Mouse (Mus musculus) CH12.LX (cell line): ENCODE measurements around the gene Sptlc3. TPM values are rescaled to one million over a fixed set of nuclear protein-coding genes. Genes with fewer than 3 reads are reported as not detected.

Source experiments
- DNase-seq: peaks from one replicate; pipeline ENCODE4 v3.0.0-alpha.2; 2013; ENCODE audit errors: extremely low read depth
- H3K27ac ChIP-seq: 2 replicates; pipeline ENCODE4 v1.5.1; 2012; ENCODE audit warnings: low read depth, mild to moderate bottlenecking, control low read depth, moderate library complexity; ENCODE audit not compliant: insufficient read depth
- H3K27me3 ChIP-seq: replicated peaks from 2 replicates; pipeline ENCODE3; 2012; ENCODE audit warnings: inconsistent platforms
- H3K36me3 ChIP-seq, 2 experiments: replicated peaks in 1 of 2; 2 replicates each; pipeline versions ENCODE3 to v1.6.1; 2012; ENCODE audit warnings: inconsistent platforms in 1 of 2, low read length in 1 of 2, mild to moderate bottlenecking in 1 of 2, mixed read lengths in 1 of 2, moderate library complexity in 1 of 2; ENCODE audit not compliant: control insufficient read depth in 1 of 2, insufficient read depth in 1 of 2
- H3K4me1 ChIP-seq, 2 experiments: 2 replicates each; pipeline ENCODE4 v1.6.1; 2012; ENCODE audit warnings: inconsistent platforms in 1 of 2, moderate library complexity in 1 of 2; ENCODE audit not compliant: insufficient read depth in 2 of 2, control insufficient read depth in 1 of 2
- H3K4me2 ChIP-seq: 2 replicates; pipeline ENCODE4 v1.6.1; 2012; ENCODE audit warnings: low read depth, mild to moderate bottlenecking, control low read depth; ENCODE audit not compliant: poor library complexity, insufficient read depth, severe bottlenecking
- H3K4me3 ChIP-seq, 3 experiments: fragments of 150-350 bp in 1 of 3; sonication (generic) in 1 of 3; replicated peaks in 1 of 3; 2 replicates each; pipeline versions ENCODE3 to v1.5.1; 2011 to 2012; ENCODE audit warnings: low read depth in 2 of 3, low read length in 2 of 3, mild to moderate bottlenecking in 2 of 3, moderate library complexity in 2 of 3, control low read depth in 1 of 3, improper control_type of control experiment in 1 of 3, inconsistent platforms in 1 of 3, mixed read lengths in 1 of 3; ENCODE audit not compliant: poor library complexity in 1 of 3
- H3K79me2 ChIP-seq: replicated peaks from 2 replicates; pipeline ENCODE4 v1.6.1; 2012; ENCODE audit warnings: mild to moderate bottlenecking, moderate library complexity; ENCODE audit not compliant: control insufficient read depth, poor library complexity, insufficient read depth, severe bottlenecking; ENCODE audit errors: extremely low read depth
- H3K9ac ChIP-seq: 2 replicates; pipeline ENCODE4 v1.6.1; 2012; ENCODE audit warnings: low read depth, mild to moderate bottlenecking, control low read depth, moderate library complexity; ENCODE audit not compliant: insufficient read depth
- H3K9me3 ChIP-seq: replicated peaks from 2 replicates; pipeline ENCODE3; 2012; ENCODE audit warnings: low read length, inconsistent platforms, mixed read lengths
- BHLHE40 ChIP-seq: IDR thresholded peaks from 2 replicates; pipeline ENCODE4 v1.6.1; 2011; ENCODE audit warnings: mild to moderate bottlenecking, low read depth, low read length, improper control_type of control experiment
- CHD2 ChIP-seq: IDR thresholded peaks from 2 replicates; pipeline ENCODE4 v1.6.1; 2011; ENCODE audit warnings: low read length, improper control_type of control experiment
- EP300 ChIP-seq: IDR thresholded peaks from 2 replicates; pipeline ENCODE4 v1.6.1; 2011; ENCODE audit warnings: low read length, improper control_type of control experiment
- ETS1 ChIP-seq: conservative IDR thresholded peaks from 2 replicates; pipeline ENCODE4 v1.6.1; 2012; ENCODE audit warnings: low read depth, mild to moderate bottlenecking, inconsistent platforms, low read length, improper control_type of control experiment, moderate library complexity
- GABPA ChIP-seq: IDR thresholded peaks from 2 replicates; pipeline ENCODE4 v1.6.1; 2012; ENCODE audit warnings: low read depth, low read length, improper control_type of control experiment, inconsistent platforms; ENCODE audit not compliant: insufficient replicate concordance
- JUN ChIP-seq: IDR thresholded peaks from 2 replicates; pipeline ENCODE4 v1.6.1; 2011; ENCODE audit warnings: low read depth, mild to moderate bottlenecking, low read length, improper control_type of control experiment, moderate library complexity; ENCODE audit not compliant: insufficient read depth
- JUND ChIP-seq: conservative IDR thresholded peaks from 2 replicates; pipeline ENCODE4 v1.6.1; 2011; ENCODE audit warnings: low read depth, low read length, improper control_type of control experiment
- KAT2A ChIP-seq: IDR thresholded peaks from 2 replicates; pipeline ENCODE4 v1.6.1; 2012; ENCODE audit warnings: low read length, improper control_type of control experiment, inconsistent platforms; ENCODE audit not compliant: insufficient replicate concordance
- MAFK ChIP-seq: IDR thresholded peaks from 2 replicates; pipeline ENCODE4 v1.6.1; 2011; ENCODE audit warnings: low read length, improper control_type of control experiment; ENCODE audit not compliant: insufficient replicate concordance
- MEF2A ChIP-seq: IDR thresholded peaks from 2 replicates; pipeline ENCODE4 v1.6.1; 2014; ENCODE audit warnings: low read depth, mild to moderate bottlenecking, inconsistent platforms, low read length, improper control_type of control experiment, borderline replicate concordance
- NELFE ChIP-seq: IDR thresholded peaks from 2 replicates; pipeline ENCODE4 v1.6.1; 2011; ENCODE audit warnings: low read depth, low read length, improper control_type of control experiment
- NRF1 ChIP-seq: IDR thresholded peaks from 2 replicates; pipeline ENCODE4 v1.6.1; 2014; ENCODE audit warnings: low read depth, mild to moderate bottlenecking, inconsistent platforms, low read length, improper control_type of control experiment, moderate library complexity
- PAX5 ChIP-seq: IDR thresholded peaks from 2 replicates; pipeline ENCODE4 v1.6.1; 2012; ENCODE audit warnings: low read length, inconsistent platforms, mixed read lengths
- POLR2A ChIP-seq: IDR thresholded peaks from 2 replicates; pipeline ENCODE4 v1.6.1; 2011; ENCODE audit warnings: low read depth, mild to moderate bottlenecking, improper control_type of control experiment, low read length
- RAD21 ChIP-seq: IDR thresholded peaks from 2 replicates; pipeline ENCODE4 v1.6.1; 2011; ENCODE audit warnings: low read depth, mild to moderate bottlenecking, low read length, improper control_type of control experiment, moderate library complexity
- RCOR1 ChIP-seq: conservative IDR thresholded peaks from 2 replicates; pipeline ENCODE4 v1.6.1; 2012; ENCODE audit warnings: low read depth, mild to moderate bottlenecking, inconsistent platforms, low read length, improper control_type of control experiment
- SIN3A ChIP-seq: IDR thresholded peaks from 2 replicates; pipeline ENCODE4 v1.6.1; 2012; ENCODE audit warnings: low read length, improper control_type of control experiment, inconsistent platforms
- TCF12 ChIP-seq: IDR thresholded peaks from 2 replicates; pipeline ENCODE4 v1.6.1; 2014; ENCODE audit warnings: low read depth, mild to moderate bottlenecking, inconsistent platforms, low read length, improper control_type of control experiment
- UBTF ChIP-seq: IDR thresholded peaks from 2 replicates; pipeline ENCODE4 v1.6.1; 2012; ENCODE audit warnings: low read depth, mild to moderate bottlenecking, inconsistent platforms, low read length, improper control_type of control experiment, moderate library complexity
- USF2 ChIP-seq: conservative IDR thresholded peaks from 2 replicates; pipeline ENCODE4 v1.6.1; 2011; ENCODE audit warnings: low read depth, low read length, improper control_type of control experiment
- ZC3H11A ChIP-seq: IDR thresholded peaks from 2 replicates; pipeline ENCODE4 v1.6.1; 2012; ENCODE audit warnings: low read depth, mild to moderate bottlenecking, inconsistent platforms, low read length, improper control_type of control experiment
- ZNF384 ChIP-seq: IDR thresholded peaks from 2 replicates; pipeline ENCODE4 v1.6.1; 2012; ENCODE audit warnings: low read depth, low read length, improper control_type of control experiment, inconsistent platforms
- dilution Hi-C: fragments of 300-500 bp; cut with MboI; formaldehyde crosslinking; loops from 2 replicates; pipeline ENCODE4 v1.14.3; 2020; ENCODE audit warnings: low sequenced_read_pairs; ENCODE audit not compliant: extremely low pct_unique_long_range_greater_than_20kb, extremely low pct_ligation_motif_present
- in situ Hi-C: fragments of 300-500 bp; cut with MboI; formaldehyde crosslinking; loops from 3 replicates; pipeline ENCODE4 v1.14.3; 2019; ENCODE audit warnings: low sequenced_read_pairs, low pct_ligation_motif_present, low pct_unique_long_range_greater_than_20kb, mixed read lengths
- polyA plus RNA-seq: library from polyadenylated mRNA; unstranded; fragments of >175 nt; gene quantifications from 2 replicates; pipeline ENCODE4 v1.2.1, GENCODE M21; 2012; ENCODE audit warnings: low read depth; ENCODE audit not compliant: insufficient read length
- total RNA-seq, 2 experiments: library from RNA; depleted of rRNA; stranded (reverse); fragments of 300-350 nt in 1 of 2; fragments of >200 nt in 1 of 2; gene quantifications; 2 replicates each; pipeline ENCODE4 v1.2.3; 2012 to 2014

The Sptlc3 gene
- total and polyA plus RNA-seq, 3 experiments: not detected

DNA sequence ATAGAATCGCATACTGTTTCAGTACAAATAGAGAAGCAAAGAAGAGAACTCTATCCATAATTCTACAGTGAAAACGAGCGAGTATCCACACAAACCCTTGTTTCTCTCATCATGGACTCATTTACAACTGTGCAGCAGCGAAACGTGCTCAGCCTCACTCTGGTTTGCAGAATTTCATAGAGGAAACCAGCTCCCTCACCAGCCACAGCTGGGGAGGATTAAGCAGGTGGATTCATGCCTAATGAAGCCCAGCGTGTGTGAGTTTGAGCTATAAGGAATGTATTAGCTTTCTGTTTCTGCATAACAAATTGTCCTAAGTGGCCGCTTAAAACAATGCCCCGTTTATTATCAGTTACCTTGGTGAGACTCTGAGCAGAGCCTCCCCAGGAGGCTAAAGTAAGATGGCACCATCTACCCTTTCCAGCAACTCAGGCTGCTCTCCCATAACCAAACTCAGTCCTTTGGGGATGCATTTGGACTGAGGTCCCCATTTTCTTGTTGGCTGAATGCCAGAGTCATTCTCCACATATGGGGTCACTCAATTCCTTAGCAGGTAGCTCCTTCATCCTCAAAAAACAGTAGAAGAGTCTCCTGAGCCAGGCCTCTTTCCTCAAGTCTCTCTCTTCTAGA, 116.1 kb downstream of the Sptlc3 start:
- no peak overlapping the region for H3K4me3 ChIP-seq
- H3K4me2 ChIP-seq: no peak overlapping the region
- H3K9ac ChIP-seq: no peak overlapping the region
- H3K36me3 ChIP-seq: no peaks in the 10 kb centered on the region
- no peak overlapping the region for H3K27ac ChIP-seq
- H3K9me3 ChIP-seq: no peaks in the 10 kb centered on the region
- TF ChIP-seq UBTF (no peak), CHD2 (no peak), ZC3H11A (no peak), ZNF384 (no peak), GABPA (no peak), PAX5 (no peak), EP300 (no peak), RCOR1 (no peak), ETS1 (no peak), RAD21 (no peak), MEF2A (no peak), JUND (no peak), JUN (no peak), USF2 (no peak), TCF12 (no peak), POLR2A (no peak)
- no peak for DNase-seq
- no peaks in the 10 kb centered on the region for H3K4me1 ChIP-seq
- dilution Hi-C loops: no loop called here
- peaks cover 47% of the 10 kb centered on the region for H3K27me3 ChIP-seq
- in situ Hi-C loops: no loop called here
- H3K79me2 ChIP-seq: no peaks in the 10 kb centered on the region

DNA sequence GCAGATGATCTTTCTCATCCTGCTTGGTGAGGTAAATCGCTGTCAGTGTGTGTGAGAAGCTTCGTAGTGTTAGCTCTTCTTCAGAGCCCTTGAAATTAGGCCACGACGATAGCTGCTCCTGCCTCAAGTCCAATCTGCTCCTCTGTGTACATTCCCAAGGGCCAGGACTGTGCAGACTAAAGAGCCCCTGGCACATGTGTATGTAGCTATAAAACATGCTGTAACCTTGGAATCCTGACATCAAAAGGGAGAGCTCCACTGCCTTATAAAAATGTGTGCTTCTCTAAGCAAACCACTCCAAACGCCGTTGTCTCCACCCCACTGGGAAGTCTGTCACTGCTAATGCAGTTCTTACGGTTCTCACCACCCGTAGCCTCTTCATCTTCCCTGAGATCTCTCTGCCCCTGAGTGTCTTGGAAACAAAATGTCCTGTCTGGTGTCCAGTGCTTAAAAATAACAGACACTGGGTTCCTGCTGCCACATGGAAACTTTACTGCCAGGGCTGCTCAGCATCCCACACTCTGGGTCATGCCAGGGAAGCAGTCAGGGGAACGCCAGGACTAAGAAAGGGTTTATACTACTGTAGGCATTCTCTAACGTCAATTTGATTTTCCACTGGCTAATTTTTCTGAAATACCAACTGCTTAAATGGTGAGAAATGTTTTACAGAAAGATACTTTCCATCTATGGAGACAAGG, 118.8 kb downstream of the Sptlc3 start:
- no peaks in the 10 kb centered on the region for H3K79me2 ChIP-seq
- no peaks in the 10 kb centered on the region for H3K9me3 ChIP-seq
- TF ChIP-seq MAFK (no peak), NELFE (no peak), NRF1 (no peak), KAT2A (no peak), BHLHE40 (no peak), SIN3A (no peak)
- in situ Hi-C loops: no loop called here
- no peak overlapping the region for H3K4me3 ChIP-seq
- H3K4me2 ChIP-seq: no peak overlapping the region
- no peak overlapping the region for H3K9ac ChIP-seq
- dilution Hi-C loops: no loop called here
- no peak overlapping the region for H3K27ac ChIP-seq
- H3K27me3 ChIP-seq: peaks cover 51% of the 10 kb centered on the region
- H3K4me1 ChIP-seq: no peaks in the 10 kb centered on the region
- no peaks in the 10 kb centered on the region for H3K36me3 ChIP-seq
- no peak for DNase-seq
